Mouse (Mus musculus) forebrain, embryonic 14.5 days (tissue): Measurements from ENCODE around the gene Gpr63. TPM values are rescaled to one million over a fixed set of nuclear protein-coding genes. Genes with fewer than 3 reads are reported as not detected.
"Not testable (repeated sequence)": the region's sequence is repeated elsewhere in the genome, so short reads cannot be mapped to it uniquely, and the experiment has no call there.

Source experiments
- ATAC-seq: fragments of 200-750 bp; cut with Nextera tagmentation; 2 replicates; pipeline ENCODE4 v1.8.0; 2017; ENCODE audit warnings: mild to moderate bottlenecking, moderate library complexity
- DNase-seq: peaks from one replicate; pipeline ENCODE4 v3.0.0-alpha.2; 2015; ENCODE audit warnings: low spot score
- H3K27ac ChIP-seq: fragments of 300-500 bp; sonication (generic); 2 replicates; pipeline ENCODE4 v1.5.1; 2014; ENCODE audit warnings: low read depth, mild to moderate bottlenecking, control low read depth, low read length, moderate library complexity
- H3K27me3 ChIP-seq: fragments of 300-500 bp; sonication (generic); replicated peaks from 2 replicates; pipeline ENCODE4 v1.6.1; 2014; ENCODE audit warnings: low read length, control low read depth, mixed read lengths; ENCODE audit not compliant: control insufficient read depth, insufficient read depth
- H3K36me3 ChIP-seq: fragments of 300-500 bp; sonication (generic); 2 replicates; pipeline ENCODE4 v1.6.1; 2014; ENCODE audit warnings: low read length, control low read depth; ENCODE audit not compliant: control insufficient read depth, insufficient read depth
- H3K4me1 ChIP-seq: fragments of 300-500 bp; sonication (generic); 2 replicates; pipeline ENCODE4 v1.6.1; 2014; ENCODE audit warnings: antibody characterized with exemption, low read length, control low read depth; ENCODE audit not compliant: control insufficient read depth, insufficient read depth
- H3K4me2 ChIP-seq: fragments of 300-500 bp; sonication (generic); 2 replicates; pipeline ENCODE4 v1.6.1; 2014; ENCODE audit warnings: mild to moderate bottlenecking, control low read depth, low read length
- H3K4me3 ChIP-seq: fragments of 300-500 bp; sonication (generic); 2 replicates; pipeline ENCODE4 v1.5.1; 2014; ENCODE audit warnings: low read depth, low read length, control low read depth
- H3K9ac ChIP-seq: fragments of 300-500 bp; sonication (generic); 2 replicates; pipeline ENCODE4 v1.6.1; 2014; ENCODE audit warnings: mild to moderate bottlenecking, low read length, control low read depth, moderate library complexity
- H3K9me3 ChIP-seq: fragments of 300-500 bp; sonication (generic); replicated peaks from 2 replicates; pipeline ENCODE4 v1.6.1; 2016; ENCODE audit warnings: low read length, control low read depth, mixed read lengths; ENCODE audit not compliant: control insufficient read depth
- WGBS: fragments of 180-500 bp; shearing (Covaris S2); extraction: QIAGEN DNeasy Blood & Tissue Kit; methylation state at CpG from one replicate; pipeline ENCODE4 v1.1.7; 2014; 5-methylcytosine and 5-hydroxymethylcytosine counted together
- polyA plus RNA-seq: library from polyadenylated mRNA; unstranded; fragments of >200 nt; fragmentation: Nextera tagmentation; extraction: Ambion mirVana; gene quantifications from 2 replicates; pipeline ENCODE4 v1.2.1, GENCODE M21; 2014

The Gpr63 gene
- polyA plus RNA-seq, 1 experiment from 2014 or later = 3.0 TPM

GRCm38 (mm10) chr4:24978589-24978988 lies 12.4 kb downstream of the Gpr63 start:
- H3K4me2 ChIP-seq = no peak overlapping the region
- no peaks in the 10 kb centered on the region for H3K27me3 ChIP-seq
- H3K9ac ChIP-seq = no peak overlapping the region
- no peaks in the 10 kb centered on the region for H3K36me3 ChIP-seq
- no peak overlapping the region for H3K4me3 ChIP-seq
- ATAC-seq = peak; percentile 32; the same call in 1 of the 2 replicates
- H3K4me1 ChIP-seq = no peaks in the 10 kb centered on the region
- H3K27ac ChIP-seq = no peak overlapping the region
- 34% methylated on average over 4 of the region's 4 CpGs for WGBS
- DNase-seq = peak; percentile 40
- H3K9me3 ChIP-seq = no peaks in the 10 kb centered on the region

DNA sequence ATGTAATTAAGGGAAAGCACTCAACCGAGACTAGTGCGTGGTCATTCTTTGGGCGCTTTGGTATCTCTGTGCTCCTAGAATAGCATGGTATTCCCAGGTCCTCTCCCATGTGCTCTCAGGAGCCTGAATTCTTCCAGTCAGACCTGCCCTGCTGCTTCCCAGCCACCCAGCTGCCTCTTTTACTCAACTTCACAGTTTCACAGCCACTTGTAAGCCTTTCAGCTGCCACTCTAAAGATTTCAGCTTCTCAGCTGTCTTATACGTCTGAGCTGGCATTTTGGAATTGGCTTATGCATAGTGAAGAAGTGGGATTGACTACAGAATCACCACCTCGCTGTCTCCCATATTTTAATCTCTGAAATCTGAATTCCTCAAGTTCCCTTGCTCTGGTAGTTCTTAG lies 19.4 kb downstream of the Gpr63 start:
- ATAC-seq (no peak), DNase-seq (no peak)
- Histone ChIP-seq H3K4me3 (no peak overlapping the region), H3K27me3 (no peaks in the 10 kb centered on the region), H3K27ac (no peak overlapping the region), H3K4me2 (no peak overlapping the region), H3K9ac (no peak overlapping the region), H3K36me3 (no peaks in the 10 kb centered on the region), H3K4me1 (no peaks in the 10 kb centered on the region), H3K9me3 (no peaks in the 10 kb centered on the region)
- WGBS = 92% methylated on average over 5 of the region's 5 CpGs

- no peak overlapping the region for H3K4me3 ChIP-seq
- no peak overlapping the region for H3K27ac ChIP-seq
- no peaks in the 10 kb centered on the region for H3K9me3 ChIP-seq
- H3K4me1 ChIP-seq = no peaks in the 10 kb centered on the region
- H3K36me3 ChIP-seq = no peaks in the 10 kb centered on the region
- ATAC-seq (no peak), DNase-seq (no peak)
- 92% methylated on average over 2 of the region's 2 CpGs for WGBS
- no peak overlapping the region for H3K4me2 ChIP-seq
- H3K27me3 ChIP-seq = no peaks in the 10 kb centered on the region
- H3K9ac ChIP-seq = no peak overlapping the region
These were observed 25.3 kb downstream of the Gpr63 start for GRCm38 (mm10) chr4:24991475-24991874.

- H3K27ac ChIP-seq, H3K27me3 ChIP-seq, H3K4me3 ChIP-seq, DNase-seq, H3K9ac ChIP-seq, H3K9me3 ChIP-seq, ATAC-seq, H3K4me1 ChIP-seq, H3K4me2 ChIP-seq: not testable (repeated sequence)
- 93% methylated on average over 8 of the region's 8 CpGs for WGBS
- H3K36me3 ChIP-seq = peaks cover 18% of the 10 kb centered on the region
These were observed 43.1 kb downstream of the Gpr63 start for GRCm38 (mm10) chr4:25009328-25009727.

GRCm38 (mm10) chr4:25011780-25012179 lies 45.6 kb downstream of the Gpr63 start:
- Histone ChIP-seq H3K9me3 (no peaks in the 10 kb centered on the region), H3K27me3 (no peaks in the 10 kb centered on the region), H3K27ac (no peak overlapping the region), H3K9ac (no peak overlapping the region), H3K4me3 (no peak overlapping the region), H3K36me3 (peaks cover 18% of the 10 kb centered on the region), H3K4me2 (no peak overlapping the region), H3K4me1 (no peaks in the 10 kb centered on the region)
- DNase-seq (peak; percentile 48), ATAC-seq (peak; percentile 68; the same call in 1 of the 2 replicates)
- WGBS = 44% methylated on average over 5 of the region's 5 CpGs

- H3K4me2 ChIP-seq = no peak overlapping the region
- H3K36me3 ChIP-seq = peaks cover 11% of the 10 kb centered on the region
- no peaks in the 10 kb centered on the region for H3K27me3 ChIP-seq
- no peaks in the 10 kb centered on the region for H3K4me1 ChIP-seq
- no peaks in the 10 kb centered on the region for H3K9me3 ChIP-seq
- WGBS = 93% methylated on average over 3 of the region's 3 CpGs
- H3K27ac ChIP-seq = no peak overlapping the region
- ATAC-seq = no peak
- no peak overlapping the region for H3K4me3 ChIP-seq
- no peak overlapping the region for H3K9ac ChIP-seq
- no peak for DNase-seq
These were observed 46.5 kb downstream of the Gpr63 start for GRCm38 (mm10) chr4:25012726-25013125.

DNA sequence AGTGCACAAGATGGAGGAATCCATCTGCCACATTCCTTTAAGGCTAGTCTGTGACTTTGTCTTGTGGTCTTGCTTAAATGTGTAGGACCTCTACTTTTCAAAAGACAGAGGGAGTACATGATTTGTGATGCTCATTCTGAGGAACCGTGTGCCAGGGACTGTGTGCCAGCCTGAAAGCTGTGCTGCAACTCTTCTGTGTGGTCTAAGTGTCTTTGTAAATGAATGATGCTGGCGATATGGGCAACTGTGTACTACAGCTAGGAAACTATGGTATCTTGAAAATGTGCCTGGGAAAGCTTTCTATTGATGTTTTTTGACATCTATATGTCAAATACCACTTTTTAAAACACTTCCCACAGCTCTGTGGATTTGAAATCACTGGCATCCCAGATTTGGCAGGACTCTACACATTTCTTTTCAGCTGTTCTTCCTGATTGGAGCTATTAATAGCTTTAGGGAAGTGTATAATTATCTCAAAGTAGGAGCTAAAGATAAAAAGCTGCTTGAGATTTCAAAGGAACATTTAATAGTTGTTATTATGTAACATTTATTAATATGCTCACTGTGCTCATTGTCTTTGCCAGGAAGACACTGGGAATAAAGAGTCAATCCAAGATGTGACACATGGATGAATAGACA lies 48.9 kb downstream of the Gpr63 start:
- peak; percentile 45 for DNase-seq
- H3K36me3 ChIP-seq = no peaks in the 10 kb centered on the region
- H3K27ac ChIP-seq = no peak overlapping the region
- H3K4me2 ChIP-seq = no peak overlapping the region
- H3K4me1 ChIP-seq = no peaks in the 10 kb centered on the region
- ATAC-seq = 0 out of 2 replicates have a peak, but pooled peaks have one; percentile 18
- no peaks in the 10 kb centered on the region for H3K27me3 ChIP-seq
- no peak overlapping the region for H3K9ac ChIP-seq
- 84% methylated on average over 2 of the region's 2 CpGs for WGBS
- no peaks in the 10 kb centered on the region for H3K9me3 ChIP-seq
- no peak overlapping the region for H3K4me3 ChIP-seq

DNA sequence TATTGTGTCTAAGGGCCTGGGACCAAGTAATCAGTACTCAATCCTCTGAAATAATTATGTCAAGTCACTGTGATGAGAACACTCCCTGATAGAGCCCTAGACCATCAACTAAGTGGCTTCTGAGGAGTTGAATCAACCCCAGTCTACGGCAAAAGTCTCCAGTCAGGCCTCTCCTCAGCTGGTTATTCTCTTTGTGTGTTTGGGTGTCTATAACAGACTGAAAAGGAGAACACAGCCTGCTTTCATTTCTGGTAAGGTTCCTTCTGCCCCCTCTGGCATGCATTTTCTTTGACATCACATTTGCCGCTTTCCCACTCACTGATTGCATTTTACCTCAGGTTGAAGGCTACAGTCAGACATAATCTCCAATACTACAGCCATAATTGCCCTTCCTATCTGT lies 62.0 kb downstream of the Gpr63 start:
- WGBS = 52% methylated on average over 2 of the region's 2 CpGs

DNA sequence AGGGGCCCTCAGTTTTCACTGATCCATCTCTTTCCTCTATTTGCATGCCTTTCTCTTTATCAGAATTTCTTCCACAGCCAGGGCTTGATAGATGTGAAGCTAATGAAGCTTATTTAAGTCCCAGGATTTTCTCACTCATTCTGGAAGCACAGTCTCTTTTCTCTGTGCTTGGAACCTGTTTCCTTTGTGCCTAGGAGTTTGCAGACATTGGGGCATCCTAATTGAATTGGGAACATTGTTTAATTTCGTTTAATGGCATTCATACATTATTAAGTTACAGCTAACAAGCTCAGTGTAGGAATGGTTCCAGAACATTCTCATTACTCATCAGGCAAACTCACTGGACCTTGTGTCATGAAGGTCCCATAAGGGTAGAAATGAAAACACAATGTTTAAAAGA lies 62.5 kb downstream of the Gpr63 start:
- 9% methylated on average over 1 of the region's 1 CpGs for WGBS
- H3K27ac ChIP-seq = no peak overlapping the region

More for the DNA sequence above, 62.0 kb downstream of the Gpr63 start:
- ATAC-seq = peak; percentile 40
- H3K9me3 ChIP-seq = no peaks in the 10 kb centered on the region
- H3K27ac ChIP-seq = peak overlapping the region; percentile 57; the same call in 1 of the 2 replicates
- no peaks in the 10 kb centered on the region for H3K27me3 ChIP-seq
- H3K4me3 ChIP-seq = no peak overlapping the region
- H3K4me1 ChIP-seq = no peaks in the 10 kb centered on the region
- DNase-seq = peak; percentile 14
- no peak overlapping the region for H3K9ac ChIP-seq
- no peaks in the 10 kb centered on the region for H3K36me3 ChIP-seq
- H3K4me2 ChIP-seq = no peak overlapping the region

More for the DNA sequence above, 62.5 kb downstream of the Gpr63 start:
- ATAC-seq = peak; percentile 78
- no peak overlapping the region for H3K4me3 ChIP-seq
- no peaks in the 10 kb centered on the region for H3K27me3 ChIP-seq
- H3K9ac ChIP-seq = no peak overlapping the region
- H3K9me3 ChIP-seq = no peaks in the 10 kb centered on the region
- no peaks in the 10 kb centered on the region for H3K36me3 ChIP-seq
- DNase-seq = peak; percentile 67
- no peak overlapping the region for H3K4me2 ChIP-seq
- H3K4me1 ChIP-seq = no peaks in the 10 kb centered on the region
